Mouse (Mus musculus) ES-E14 (cell line): ENCODE data around the gene Snai1.

ENCODE experiments used
- HCFC1 ChIP-seq: IDR thresholded peaks from 2 replicates; pipeline ENCODE4 v1.6.1; 2012; ENCODE audit warnings: low read length, inconsistent platforms, borderline replicate concordance; ENCODE audit not compliant: insufficient read depth
- MAFK ChIP-seq: IDR thresholded peaks from 2 replicates; pipeline ENCODE4 v1.6.1; 2014; ENCODE audit warnings: mild to moderate bottlenecking, low read depth, low read length, inconsistent platforms; ENCODE audit not compliant: insufficient read depth
- ZC3H11A ChIP-seq: IDR thresholded peaks from 2 replicates; pipeline ENCODE4 v1.6.1; 2012; ENCODE audit warnings: low read depth, mild to moderate bottlenecking, inconsistent platforms, low read length, borderline replicate concordance
- ZNF384 ChIP-seq: IDR thresholded peaks from 2 replicates; pipeline ENCODE4 v1.6.1; 2012; ENCODE audit warnings: low read depth, low read length, inconsistent platforms

- TF ChIP-seq MAFK (no peak), ZC3H11A (no peak), ZNF384 (no peak), HCFC1 (no peak)
Observed at GRCm38 (mm10) chr2:167583161-167583952, 45.4 kb downstream of the Snai1 start.
